Mouse (Mus musculus): Measurements from ENCODE around the gene Hes7. TPM values are rescaled to one million over a fixed set of nuclear protein-coding genes. Genes with fewer than 3 reads are reported as not detected.
A peak's percentile ranks its signal among the peaks of the same experiment; 100 is the strongest.

Hes7 gene
- polyA plus RNA-seq, 2 experiments = 0.05 to 0.08 TPM

- Histone ChIP-seq H3K36me3 (replicated peaks; ENCODE audit: control insufficient read depth, insufficient read depth, low read depth) (no peaks in the 10 kb centered on the region; the same call in 1 of the 2 replicates), H3K4me2 (ENCODE audit: low read depth) (peak overlapping the region; percentile 75), H3K9me3 (ENCODE audit: control insufficient read depth, low read length) (no peaks in the 10 kb centered on the region), H3K4me1 (replicated peaks; ENCODE audit: control insufficient read depth in 2 of 2, insufficient read depth in 2 of 2, low read length in 1 of 2) (peaks cover 4 to 17% of the 10 kb centered on the region in 2 experiments), H3K27ac (no peak overlapping the region), H3K4me3 (ENCODE audit: insufficient read depth in 1 of 2, low read depth in 2 of 2, low read length in 2 of 2) (peak overlapping the region; percentile 58 to 68), H3K9ac (replicated peaks) (peak overlapping the region; percentile 50), H3K27me3 (ENCODE audit: control insufficient read depth, insufficient read depth, low read length) (no peaks in the 10 kb centered on the region; the same call in 1 of the 2 replicates)
- DNase-seq (ENCODE audit: low read depth in 3 of 3, low spot score in 3 of 3) = no peak
- TF ChIP-seq EP300 (IDR thresholded peaks at IDR 0.05; ENCODE audit: low read depth) (no peak), CTCF (IDR thresholded peaks at IDR 0.05; ENCODE audit: low read depth) (no peak)
- ATAC-seq (ENCODE audit: insufficient read depth) = no peak
- WGBS (ENCODE audit: insufficient replicate concordance) = 4% methylated on average over 21 of the region's 21 CpGs
These were observed 9.0 kb upstream of the Hes7 start for GRCm38 (mm10) chr11:69111051-69111810.

GRCm38 (mm10) chr11:69111865-69112264 is 8.3 kb upstream of the Hes7 start:
- Histone ChIP-seq H3K27me3 (ENCODE audit: control insufficient read depth, insufficient read depth, low read length) (no peaks in the 10 kb centered on the region; the same call in 1 of the 2 replicates), H3K4me1 (replicated peaks; ENCODE audit: control insufficient read depth in 2 of 2, insufficient read depth in 2 of 2, low read length in 1 of 2) (peaks cover 4 to 17% of the 10 kb centered on the region in 2 experiments), H3K9ac (replicated peaks) (no peak overlapping the region; the same call in 1 of the 2 replicates), H3K4me2 (ENCODE audit: low read depth) (peak overlapping the region; percentile 75), H3K4me3 (ENCODE audit: insufficient read depth in 1 of 2, low read depth in 2 of 2, low read length in 2 of 2) (no peak overlapping the region), H3K9me3 (ENCODE audit: control insufficient read depth, low read length) (no peaks in the 10 kb centered on the region), H3K36me3 (replicated peaks; ENCODE audit: control insufficient read depth, insufficient read depth, low read depth) (no peaks in the 10 kb centered on the region; the same call in 1 of the 2 replicates), H3K27ac (no peak overlapping the region)
- WGBS (ENCODE audit: insufficient replicate concordance) = 44% methylated on average over 4 of the region's 4 CpGs
- no peak for TF ChIP-seq CTCF (IDR thresholded peaks at IDR 0.05; ENCODE audit: low read depth)
- no peak for TF ChIP-seq EP300 (IDR thresholded peaks at IDR 0.05; ENCODE audit: low read depth)
- DNase-seq (ENCODE audit: low read depth in 3 of 3, low spot score in 3 of 3) (no peak), ATAC-seq (ENCODE audit: insufficient read depth) (no peak)

GRCm38 (mm10) chr11:69114018-69114417 is 6.2 kb upstream of the Hes7 start:
- no peaks in the 10 kb centered on the region for H3K36me3 ChIP-seq (replicated peaks; ENCODE audit: control insufficient read depth, insufficient read depth, low read depth)
- H3K4me1 ChIP-seq (replicated peaks; ENCODE audit: control insufficient read depth in 2 of 2, insufficient read depth in 2 of 2, low read length in 1 of 2) = peaks cover 7 to 27% of the 10 kb centered on the region in 2 experiments
- no peak for TF ChIP-seq EP300 (IDR thresholded peaks at IDR 0.05; ENCODE audit: low read depth)
- no peak for TF ChIP-seq CTCF (IDR thresholded peaks at IDR 0.05; ENCODE audit: low read depth)
- H3K4me2 ChIP-seq (ENCODE audit: low read depth) = no peak overlapping the region
- H3K27me3 ChIP-seq (ENCODE audit: control insufficient read depth, insufficient read depth, low read length) = no peaks in the 10 kb centered on the region; the same call in 1 of the 2 replicates
- WGBS (ENCODE audit: insufficient replicate concordance) = 43% methylated on average over 3 of the region's 3 CpGs
- no peak overlapping the region for H3K4me3 ChIP-seq (ENCODE audit: insufficient read depth in 1 of 2, low read depth in 2 of 2, low read length in 2 of 2)
- H3K9ac ChIP-seq (replicated peaks) = no peak overlapping the region
- ATAC-seq (ENCODE audit: insufficient read depth) (no peak), DNase-seq (ENCODE audit: low read depth in 3 of 3, low spot score in 3 of 3) (no peak)
- no peaks in the 10 kb centered on the region for H3K9me3 ChIP-seq (ENCODE audit: control insufficient read depth, low read length)
- H3K27ac ChIP-seq = no peak overlapping the region

- Histone ChIP-seq H3K4me3 (ENCODE audit: insufficient read depth in 1 of 2, low read depth in 2 of 2, low read length in 2 of 2) (no peak overlapping the region), H3K4me2 (ENCODE audit: low read depth) (no peak overlapping the region), H3K9ac (replicated peaks) (no peak overlapping the region), H3K27ac (no peak overlapping the region), H3K36me3 (replicated peaks; ENCODE audit: control insufficient read depth, insufficient read depth, low read depth) (no peaks in the 10 kb centered on the region), H3K27me3 (ENCODE audit: control insufficient read depth, insufficient read depth, low read length) (peaks cover 2% of the 10 kb centered on the region; the same call in 1 of the 2 replicates), H3K4me1 (replicated peaks; ENCODE audit: control insufficient read depth in 2 of 2, insufficient read depth in 2 of 2, low read length in 1 of 2) (peaks cover 9 to 31% of the 10 kb centered on the region in 2 experiments), H3K9me3 (ENCODE audit: control insufficient read depth, low read length) (no peaks in the 10 kb centered on the region)
- ATAC-seq (ENCODE audit: insufficient read depth) (no peak), DNase-seq (ENCODE audit: low read depth in 3 of 3, low spot score in 3 of 3) (no peak)
- TF ChIP-seq EP300 (IDR thresholded peaks at IDR 0.05; ENCODE audit: low read depth) (no peak), CTCF (IDR thresholded peaks at IDR 0.05; ENCODE audit: low read depth) (no peak)
- WGBS (ENCODE audit: insufficient replicate concordance) = 61% methylated on average over 3 of the region's 3 CpGs
These were observed 5.6 kb upstream of the Hes7 start for GRCm38 (mm10) chr11:69114621-69115020.

GRCm38 (mm10) chr11:69116843-69117242 is 3.4 kb upstream of the Hes7 start:
- 48% methylated on average over 5 of the region's 5 CpGs for WGBS (ENCODE audit: insufficient replicate concordance)

More at GRCm38 (mm10) chr11:69116843-69117242, 3.4 kb upstream of the Hes7 start:
- ATAC-seq (ENCODE audit: insufficient read depth) (no peak), DNase-seq (ENCODE audit: low read depth in 3 of 3, low spot score in 3 of 3) (no peak)
- H3K9ac ChIP-seq (replicated peaks) = no peak overlapping the region
- TF ChIP-seq CTCF (IDR thresholded peaks at IDR 0.05; ENCODE audit: low read depth) = no peak
- no peak for TF ChIP-seq EP300 (IDR thresholded peaks at IDR 0.05; ENCODE audit: low read depth)
- H3K9me3 ChIP-seq (ENCODE audit: control insufficient read depth, low read length) = no peaks in the 10 kb centered on the region
- H3K4me2 ChIP-seq (ENCODE audit: low read depth) = peak overlapping the region; percentile 96; the same call in 1 of the 2 replicates
- no peak overlapping the region; a peak in 1 of 4 replicates for H3K4me3 ChIP-seq (ENCODE audit: insufficient read depth in 1 of 2, low read depth in 2 of 2, low read length in 2 of 2)
- H3K27me3 ChIP-seq (ENCODE audit: control insufficient read depth, insufficient read depth, low read length) = peaks cover 25% of the 10 kb centered on the region
- H3K36me3 ChIP-seq (replicated peaks; ENCODE audit: control insufficient read depth, insufficient read depth, low read depth) = no peaks in the 10 kb centered on the region
- H3K4me1 ChIP-seq (replicated peaks; ENCODE audit: control insufficient read depth in 2 of 2, insufficient read depth in 2 of 2, low read length in 1 of 2) = peaks cover 5 to 18% of the 10 kb centered on the region in 2 experiments
- H3K27ac ChIP-seq = no peak overlapping the region

All from liver, embryonic 14.5 days (tissue).